In the genomic region with DNA sequence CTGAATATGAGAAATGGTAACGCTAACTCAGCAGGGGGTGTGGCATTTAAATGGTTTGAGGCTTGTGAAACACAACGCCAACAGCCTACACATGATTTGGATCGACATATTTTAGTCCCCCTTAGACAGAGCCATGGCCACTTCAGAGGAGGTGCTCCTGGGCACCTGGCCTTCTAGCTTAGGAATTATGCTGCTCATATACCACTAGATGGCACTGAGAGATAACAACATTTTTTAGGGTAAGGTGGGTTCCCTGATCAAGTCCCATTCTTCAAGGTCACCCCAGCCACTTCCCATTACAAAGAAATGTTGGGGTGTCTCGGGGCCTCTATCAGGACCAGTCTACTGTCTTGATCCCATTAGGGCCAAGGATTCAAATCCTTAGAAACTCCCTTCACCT, we compare ENCODE assay signal across 11 mouse cellular contexts.
DNase-seq lines count a peak whose midpoint lies in the region; ATAC-seq and TF ChIP-seq lines count a peak whose summit lies in the region.
"Had no signal": no experiment of that assay in that cellular context is flagged by ENCODE, and none has a peak within 500 bp of the region (broad histone marks: within the 10 kb centered on the region; RNA-seq: fewer than 3 reads in every experiment).

No protein-coding gene starts in this region.

- H3K4me3 ChIP-seq in forebrain, embryonic 16.5 days (replicated peaks; ENCODE audit: low read length): no peak overlapping the region
- H3K4me3 ChIP-seq in forebrain, embryonic 15.5 days: no peak overlapping the region
- H3K4me3 ChIP-seq in lung, embryonic 14.5 days (ENCODE audit: low read depth, low read length): no peak overlapping the region
- H3K4me3 ChIP-seq in midbrain, postnatal 0 days (ENCODE audit: low read depth, low read length): no peak overlapping the region

- H3K36me3 ChIP-seq in forebrain, embryonic 16.5 days (ENCODE audit: control insufficient read depth, insufficient read depth): no peaks in the 10 kb centered on the region
- peaks cover 4% of the 10 kb centered on the region; the same call in 1 of the 2 replicates for H3K36me3 ChIP-seq in forebrain, embryonic 15.5 days
- 0 out of 2 replicates have a peak, but pooled peaks cover 3% of the 10 kb centered on the region for H3K36me3 ChIP-seq in lung, embryonic 14.5 days (ENCODE audit: insufficient read depth)
- H3K36me3 ChIP-seq in midbrain, postnatal 0 days (ENCODE audit: insufficient read depth, low read length): peaks cover 16% of the 10 kb centered on the region
- H3K36me3 ChIP-seq: G1E had no signal

- ATAC-seq in forebrain, embryonic 16.5 days: peak; percentile 49; the same call in 1 of the 2 replicates
- no peak for ATAC-seq in forebrain, embryonic 15.5 days (replicated peaks)
- no peak for ATAC-seq in lung, embryonic 14.5 days (ENCODE audit: insufficient read depth)
- ATAC-seq in midbrain, postnatal 0 days (ENCODE audit: low FRiP score): 0 out of 2 replicates have a peak, but pooled peaks have one; percentile 13
- no peak for ATAC-seq in granulocyte monocyte progenitor cell, adult 5-6 weeks (replicated peaks; ENCODE audit: poor library complexity, severe bottlenecking)
- ATAC-seq: inflammation-experienced regulatory T-cells, adult 6 months had no signal

- DNase-seq in lung, embryonic 14.5 days: peak; percentile 33
- no peak for DNase-seq in lung, postnatal 4 days
- peak; percentile 33 for DNase-seq in adipocyte (ENCODE audit: low spot score)
- peak; percentile 68 for DNase-seq in midbrain, postnatal 0 days (ENCODE audit: low spot score)
- no peak for DNase-seq in ovary, adult 18-20 months (ENCODE audit: low spot score)
- DNase-seq: thymus, postnatal 25 days had no signal

- no peaks in the 10 kb centered on the region for H3K9me3 ChIP-seq in forebrain, embryonic 16.5 days (ENCODE audit: control insufficient read depth, low read length)
- no peaks in the 10 kb centered on the region for H3K9me3 ChIP-seq in forebrain, embryonic 15.5 days
- H3K9me3 ChIP-seq in lung, embryonic 14.5 days (ENCODE audit: low read depth, low read length): no peaks in the 10 kb centered on the region
- H3K9me3 ChIP-seq in midbrain, postnatal 0 days (ENCODE audit: low read length): no peaks in the 10 kb centered on the region

- no peak overlapping the region for H3K27ac ChIP-seq in forebrain, embryonic 16.5 days (ENCODE audit: low read length)
- no peak overlapping the region for H3K27ac ChIP-seq in forebrain, embryonic 15.5 days (replicated peaks)
- no peak overlapping the region for H3K27ac ChIP-seq in lung, embryonic 14.5 days (ENCODE audit: low read depth)
- no peak overlapping the region for H3K27ac ChIP-seq in midbrain, postnatal 0 days (ENCODE audit: low read depth, low read length)

- no peaks in the 10 kb centered on the region for H3K4me1 ChIP-seq in forebrain, embryonic 16.5 days (replicated peaks; ENCODE audit: control insufficient read depth, insufficient read depth, low read length)
- H3K4me1 ChIP-seq in forebrain, embryonic 15.5 days: peaks cover 4% of the 10 kb centered on the region; the same call in 1 of the 2 replicates
- no peaks in the 10 kb centered on the region for H3K4me1 ChIP-seq in lung, embryonic 14.5 days (ENCODE audit: insufficient read depth)
- H3K4me1 ChIP-seq in midbrain, postnatal 0 days (ENCODE audit: insufficient read depth, low read length): no peaks in the 10 kb centered on the region

- H3K4me2 ChIP-seq in forebrain, embryonic 16.5 days (ENCODE audit: low read length): no peak overlapping the region
- no peak overlapping the region for H3K4me2 ChIP-seq in forebrain, embryonic 15.5 days (replicated peaks)
- H3K4me2 ChIP-seq in lung, embryonic 14.5 days: no peak overlapping the region
- H3K4me2 ChIP-seq in midbrain, postnatal 0 days (ENCODE audit: low read depth, low read length, poor library complexity, severe bottlenecking): no peak overlapping the region

- WGBS in forebrain, embryonic 16.5 days: 57% methylated on average over 4 of the region's 4 CpGs
- 62% methylated on average over 4 of the region's 4 CpGs for WGBS in forebrain, embryonic 15.5 days
- WGBS in lung, embryonic 14.5 days: 48% methylated on average over 4 of the region's 4 CpGs
- 57% methylated on average over 4 of the region's 4 CpGs for WGBS in midbrain, postnatal 0 days

- TF ChIP-seq CTCF in lung, embryonic 14.5 days (IDR thresholded peaks at IDR 0.05; ENCODE audit: low read depth): peak; percentile 60
- peak; percentile 77 for TF ChIP-seq CTCF in midbrain, postnatal 0 days (IDR thresholded peaks at IDR 0.05)

- H3K27me3 ChIP-seq in forebrain, embryonic 16.5 days (replicated peaks; ENCODE audit: control insufficient read depth, insufficient read depth, low read length): no peaks in the 10 kb centered on the region
- no peaks in the 10 kb centered on the region for H3K27me3 ChIP-seq in forebrain, embryonic 15.5 days
- H3K27me3 ChIP-seq in lung, embryonic 14.5 days (ENCODE audit: insufficient read depth, low read length): no peaks in the 10 kb centered on the region
- H3K27me3 ChIP-seq in midbrain, postnatal 0 days (ENCODE audit: insufficient read depth, low read length): no peaks in the 10 kb centered on the region

- no peak overlapping the region for H3K9ac ChIP-seq in forebrain, embryonic 16.5 days (replicated peaks; ENCODE audit: low read depth, low read length)
- no peak overlapping the region for H3K9ac ChIP-seq in forebrain, embryonic 15.5 days (replicated peaks)
- no peak overlapping the region for H3K9ac ChIP-seq in lung, embryonic 14.5 days
- no peak overlapping the region for H3K9ac ChIP-seq in midbrain, postnatal 0 days (replicated peaks; ENCODE audit: low read length, poor library complexity, severe bottlenecking)

Comparison
In these comparisons a context has a peak if more than half of its experiments do, and no peak if none do; other contexts are left out.
1. ATAC-seq: peak in forebrain, embryonic 16.5 days (single experiment) and midbrain, postnatal 0 days (single experiment); none in forebrain, embryonic 15.5 days (single experiment), lung, embryonic 14.5 days (single experiment) and granulocyte monocyte progenitor cell, adult 5-6 weeks (single experiment).
2. DNase-seq: peak in lung, embryonic 14.5 days (single experiment), adipocyte (single experiment) and midbrain, postnatal 0 days (single experiment); none in lung, postnatal 4 days (0 of 2) and ovary, adult 18-20 months (single experiment).